Mouse (Mus musculus) left cerebral cortex, postnatal 25 days (tissue): ENCODE data around the gene Rbm47. TPM values are rescaled to one million over a fixed set of nuclear protein-coding genes. Genes with fewer than 3 reads are reported as not detected.

Source experiments
- DNase-seq, 2 experiments: peaks; one replicate each; pipeline ENCODE4 v3.0.0; 2022; ENCODE audit warnings: low spot score in 2 of 2, mixed read lengths in 1 of 2
- intact Hi-C: fragments of 180-260 bp; cut with DNase I; formaldehyde crosslinking; loops from one replicate; pipeline ENCODE4 v1.15.1; 2025
- total RNA-seq, 2 experiments: library from RNA; stranded (reverse); gene quantifications; 2 replicates each; pipeline ENCODE4 v1.2.3; 2021

Rbm47 gene
- total RNA-seq, 2 experiments from 2014 or later: 1.5 to 2.5 TPM

- DNase-seq: no peak
- intact Hi-C loops: no loop called here
Measured at GRCm38 (mm10) chr5:66096081-66096480, 76.8 kb downstream of the Rbm47 start.

DNA sequence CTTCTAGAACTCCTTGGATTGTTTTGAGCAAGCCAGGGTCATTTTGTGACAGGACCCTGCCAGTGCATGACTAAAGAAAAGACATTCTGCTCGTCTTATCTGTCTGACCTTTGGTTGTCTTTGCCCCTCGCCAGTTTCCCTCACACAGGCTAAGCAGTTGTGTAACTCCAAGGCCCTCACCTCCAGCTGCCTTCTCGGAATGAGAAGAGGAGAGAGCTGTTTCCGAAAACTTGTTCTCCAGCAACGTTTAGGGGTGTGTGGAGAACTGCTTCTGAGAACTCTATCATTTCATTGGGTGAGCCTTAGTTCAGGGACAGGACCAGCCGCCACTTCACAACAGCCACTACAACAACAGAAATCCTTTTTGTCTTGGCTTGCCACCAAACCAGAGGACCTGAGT, 77.8 kb downstream of the Rbm47 start:
- DNase-seq: no peak
- intact Hi-C loops: no loop called here

GRCm38 (mm10) chr5:66090037-66090436, 82.9 kb downstream of the Rbm47 start:
- intact Hi-C loops: no loop called here
- no peak for DNase-seq

- DNase-seq: no peak
- intact Hi-C loops: no loop called here
Measured at GRCm38 (mm10) chr5:66089600-66089999, 83.3 kb downstream of the Rbm47 start.

DNA sequence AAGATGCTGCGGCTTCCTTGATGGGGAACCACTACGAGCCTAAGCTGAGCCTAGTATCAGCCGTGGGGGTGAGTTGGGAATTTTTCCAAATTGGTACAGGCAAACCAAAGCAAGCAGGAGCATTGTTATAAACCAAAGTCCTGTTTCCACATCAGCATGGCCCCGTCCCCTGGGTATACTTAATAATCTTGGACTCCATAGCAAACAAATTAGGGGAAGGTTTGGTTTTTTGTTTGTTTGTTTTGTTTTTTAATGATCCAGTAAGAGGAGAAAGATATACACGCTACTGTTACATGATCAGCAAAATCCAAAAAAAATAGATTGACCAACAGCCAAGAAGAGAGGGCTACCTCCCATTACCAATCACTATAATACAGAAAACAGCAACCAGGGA, 84.0 kb downstream of the Rbm47 start:
- no peak for DNase-seq
- intact Hi-C loops: no loop called here

GRCm38 (mm10) chr5:66088247-66088901, 84.5 kb downstream of the Rbm47 start:
- intact Hi-C loops: no loop called here
- no peak for DNase-seq

DNA sequence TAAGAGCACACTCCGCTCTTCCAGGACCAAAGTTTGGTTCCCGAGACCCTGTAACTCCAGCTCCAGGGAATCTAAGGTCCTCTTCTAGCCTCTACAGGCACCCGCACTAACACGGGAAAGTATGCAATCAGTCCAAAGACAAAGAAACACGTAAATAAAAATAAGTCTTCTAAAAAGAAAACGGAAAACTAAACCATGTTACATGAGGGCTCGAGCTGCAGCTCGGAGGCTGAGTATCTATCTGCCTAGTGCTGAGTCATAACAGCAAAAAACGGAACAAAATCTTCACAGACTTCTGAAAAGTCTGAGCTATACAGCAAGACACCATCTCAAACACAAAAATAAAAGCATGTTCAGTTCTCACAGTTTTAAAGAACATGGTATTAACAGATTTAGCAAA, 86.0 kb downstream of the Rbm47 start:
- peak in 1 of 2 experiments; percentile 14 for DNase-seq
- intact Hi-C loops: no loop called here

- no peak for DNase-seq
- intact Hi-C loops: no loop called here
Measured at GRCm38 (mm10) chr5:66086304-66086703, 86.6 kb downstream of the Rbm47 start.

DNA sequence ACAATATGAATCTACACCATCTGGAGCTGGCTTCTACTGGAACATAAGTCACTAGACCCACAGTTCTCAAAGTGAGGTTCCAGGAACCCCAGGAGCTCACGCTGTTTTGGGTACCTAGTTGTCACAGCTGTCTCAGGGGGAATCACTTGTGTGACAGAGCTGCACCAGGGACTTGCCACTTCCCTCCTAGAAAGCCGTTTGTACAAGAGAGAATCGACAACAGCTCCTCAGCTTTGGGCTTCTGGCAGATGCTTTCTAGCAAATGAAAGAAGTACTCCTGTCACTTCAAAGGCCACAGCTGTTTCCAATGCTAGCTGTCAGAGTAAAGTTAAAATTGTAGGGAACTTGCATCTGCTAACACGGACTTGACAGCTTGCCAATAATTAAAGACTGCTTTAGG, 87.4 kb downstream of the Rbm47 start:
- intact Hi-C loops: no loop called here

GRCm38 (mm10) chr5:66084541-66084940, 88.4 kb downstream of the Rbm47 start:
- DNase-seq: no peak
- intact Hi-C loops: loop anchor here (5.0 kb wide), 1 partner anchor 158 kb away; no protein-coding TSS in a partner anchor

More for the DNA sequence above, 87.4 kb downstream of the Rbm47 start:
- DNase-seq: no peak

DNA sequence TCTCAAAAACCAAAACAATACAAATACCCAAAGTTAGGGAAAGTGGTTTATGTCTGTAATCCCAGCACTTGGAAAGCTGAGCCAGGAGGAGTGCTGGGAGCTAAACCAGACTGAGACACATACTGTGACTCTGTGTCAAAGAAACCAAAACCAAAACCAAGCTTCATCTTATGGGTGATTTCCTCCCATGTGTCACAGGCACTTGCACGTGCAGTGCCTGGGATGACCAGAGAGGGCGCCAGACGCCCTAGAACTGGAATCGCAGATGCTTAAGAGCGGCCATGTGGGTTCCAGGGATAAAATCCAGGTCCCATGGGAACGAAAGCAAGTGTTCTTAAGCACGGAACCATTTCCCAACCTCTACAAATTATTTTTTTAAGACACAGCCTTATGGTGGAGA, 89.6 kb downstream of the Rbm47 start:
- DNase-seq: peak in 1 of 2 experiments; percentile 11

DNA sequence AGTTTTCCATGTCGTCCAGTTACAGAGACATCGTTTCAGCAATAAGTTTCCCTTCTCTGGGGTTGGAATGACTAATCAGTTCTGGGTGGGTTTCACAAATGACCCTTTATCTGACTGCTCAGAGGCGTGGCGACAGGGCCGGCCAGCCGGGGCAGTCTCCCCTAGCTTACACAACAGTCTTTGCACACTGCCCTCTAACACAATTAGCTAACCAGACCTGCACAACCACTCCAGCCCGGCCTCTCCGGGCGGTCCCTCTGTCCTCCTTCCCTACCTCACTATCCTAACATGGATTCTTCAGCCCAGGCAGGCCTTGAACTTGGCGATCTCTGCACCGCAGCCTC, 90.7 kb downstream of the Rbm47 start:
- intact Hi-C loops: loop anchor here (5.0 kb wide), 1 partner anchor 160 kb away; no protein-coding TSS in a partner anchor
- DNase-seq: no peak

More for the DNA sequence above, 89.6 kb downstream of the Rbm47 start:
- intact Hi-C loops: loop anchor here (5.0 kb wide), 1 partner anchor 159 kb away; no protein-coding TSS in a partner anchor

DNA sequence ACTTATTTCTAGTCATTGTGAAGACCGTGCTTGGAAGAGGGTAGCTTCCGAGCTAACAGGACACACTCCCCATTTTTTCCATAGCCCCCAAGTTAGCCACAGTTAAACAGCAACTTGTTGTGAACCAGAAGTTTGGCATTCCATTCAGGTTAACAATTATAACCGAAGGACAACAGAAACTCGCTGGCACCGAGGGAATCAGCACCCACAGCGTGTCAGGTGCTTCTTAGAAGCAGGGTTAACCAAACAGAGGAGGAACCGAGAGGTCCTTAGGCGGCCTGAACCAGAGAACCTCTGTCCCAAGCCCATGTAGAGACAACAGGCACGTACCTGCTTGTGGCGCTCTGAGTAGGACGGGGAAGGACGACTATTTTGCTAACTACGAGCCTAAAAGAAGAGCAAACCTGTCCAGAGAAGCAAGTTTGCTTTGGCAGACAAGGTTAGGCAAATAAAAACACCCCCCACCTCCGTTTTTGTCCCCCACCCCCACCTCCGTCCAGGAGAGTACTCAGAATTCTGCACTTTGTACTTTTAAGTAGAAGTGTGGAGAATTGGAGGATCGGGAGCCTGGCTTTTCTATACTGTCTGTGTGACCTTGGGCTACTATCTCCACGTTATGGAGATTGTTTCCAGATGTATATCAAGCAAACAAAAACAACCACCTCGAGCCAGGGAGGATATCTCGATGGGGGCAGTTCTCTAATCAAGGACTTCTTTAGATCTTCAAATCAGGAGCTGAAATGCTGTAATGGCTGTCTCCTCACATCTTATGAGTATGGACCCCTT, 91.3 kb downstream of the Rbm47 start:
- intact Hi-C loops: loop anchor here (5.0 kb wide), 1 partner anchor 161 kb away; no protein-coding TSS in a partner anchor
- no peak for DNase-seq

DNA sequence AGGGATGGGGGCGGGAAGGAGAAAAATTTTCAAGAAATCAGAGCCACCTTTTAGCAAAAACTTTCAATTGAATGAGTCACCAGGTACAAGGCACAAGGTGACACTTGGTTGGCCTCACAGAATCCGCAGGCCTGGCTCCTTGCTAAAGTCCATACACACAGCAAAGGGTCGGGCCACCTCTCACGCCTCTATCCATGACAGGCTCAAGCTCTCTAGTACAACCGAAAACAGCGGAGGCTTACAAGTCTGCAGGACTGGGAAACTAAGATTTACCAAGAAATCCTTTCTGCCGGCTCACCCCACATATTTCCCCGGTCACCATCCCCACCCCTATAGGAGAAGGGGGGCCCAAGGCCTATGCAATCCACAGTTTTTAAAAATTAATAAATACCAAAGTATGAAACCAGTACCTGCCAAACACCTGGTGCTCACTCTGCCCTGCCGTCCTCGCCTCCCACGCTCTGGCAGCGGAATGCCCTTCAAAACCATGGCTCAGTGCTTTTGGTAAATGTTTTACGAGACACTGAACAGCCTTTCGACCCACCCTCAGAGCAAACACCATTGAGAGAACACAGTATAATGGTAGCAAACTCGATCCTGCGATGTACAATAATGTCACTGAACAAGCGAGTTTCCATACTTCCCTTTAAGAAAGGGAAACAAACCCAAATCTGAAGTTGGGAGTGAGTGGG, 92.2 kb downstream of the Rbm47 start:
- no peak for DNase-seq
- intact Hi-C loops: loop anchor here (5.0 kb wide), 1 partner anchor 162 kb away; no protein-coding TSS in a partner anchor

DNA sequence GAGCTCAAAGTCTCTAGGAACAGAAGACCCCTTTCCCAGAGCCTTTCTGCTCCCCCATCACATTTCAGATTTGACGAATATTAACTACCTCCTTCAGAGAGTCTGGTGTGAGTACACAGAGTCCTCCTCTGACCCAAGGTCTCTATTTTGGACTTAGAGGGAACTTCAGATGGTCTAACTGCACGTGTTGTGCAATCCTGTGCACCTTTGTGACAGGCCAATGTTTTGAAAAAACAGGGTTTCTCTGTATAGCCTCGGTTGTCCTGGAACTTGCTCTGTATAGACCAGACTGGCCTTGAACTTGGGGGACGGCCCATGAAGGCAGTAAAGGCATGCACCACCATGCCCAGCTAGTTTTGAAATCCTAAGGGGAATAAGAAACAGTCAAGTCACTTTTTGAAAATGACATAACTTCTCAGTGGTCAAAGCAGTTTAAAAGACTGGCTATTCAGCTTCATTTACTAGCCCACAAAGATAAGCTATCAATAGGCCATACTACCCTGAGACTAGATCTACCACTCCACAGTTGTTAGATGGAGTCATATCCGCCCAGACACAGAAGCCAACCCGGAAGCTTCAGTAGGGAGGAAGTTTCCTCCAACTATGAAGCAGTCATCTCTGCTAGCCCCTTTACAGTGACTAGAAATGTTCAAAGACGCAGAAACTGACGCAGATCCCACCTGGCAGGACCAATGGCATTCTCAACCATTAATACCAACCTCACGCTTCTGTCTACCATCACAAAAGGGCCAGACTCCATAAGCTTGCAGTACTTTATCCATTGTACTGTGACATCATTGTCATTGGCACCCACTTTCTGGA, 93.3 kb downstream of the Rbm47 start:
- intact Hi-C loops: loop anchor here (5.0 kb wide), 1 partner anchor 163 kb away; no protein-coding TSS in a partner anchor
- DNase-seq: no peak

DNA sequence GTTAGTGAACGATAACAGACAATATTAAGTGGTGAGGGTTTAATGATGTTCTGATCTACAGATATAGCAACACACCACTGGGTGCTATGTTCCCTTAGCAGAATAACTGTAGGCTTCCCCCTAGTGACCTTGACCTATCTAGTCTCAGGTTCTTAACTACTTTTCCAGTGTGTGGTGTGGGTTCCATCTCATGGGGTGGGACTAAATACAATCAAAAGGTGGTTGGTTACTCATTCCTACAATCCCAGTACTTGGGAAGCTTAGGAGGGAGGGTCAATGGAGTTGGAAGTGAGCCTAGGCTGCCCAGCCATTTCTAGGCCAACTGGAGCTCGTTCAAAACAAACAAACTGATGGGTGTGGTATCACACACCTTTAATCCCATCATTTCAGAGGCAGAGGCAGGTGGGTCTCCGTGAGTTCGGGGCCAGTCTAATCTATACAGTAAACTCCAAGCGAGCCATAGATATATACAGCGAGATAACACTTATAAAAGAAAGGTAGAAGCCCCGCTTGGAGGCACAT, 94.4 kb downstream of the Rbm47 start:
- no peak for DNase-seq
- intact Hi-C loops: no loop called here

DNA sequence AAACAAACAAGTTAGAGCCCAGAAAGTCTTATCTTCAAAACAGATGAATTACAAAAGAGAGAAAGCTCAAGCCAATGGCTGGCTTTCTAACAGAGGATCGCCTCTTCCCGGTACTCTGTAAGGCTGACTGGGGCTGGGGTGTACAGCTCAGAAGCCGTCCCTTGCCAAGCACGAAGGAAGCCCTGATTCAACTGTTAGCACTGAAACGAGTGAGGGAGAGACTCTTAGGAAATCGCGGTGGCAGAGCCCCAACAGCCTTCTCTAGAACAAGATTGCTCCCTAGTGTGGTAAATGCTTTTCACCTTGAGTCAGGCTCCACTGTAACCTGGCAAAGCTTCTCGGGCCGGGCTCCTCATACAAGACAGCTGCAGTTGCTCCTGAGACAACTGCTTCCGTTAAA, 95.5 kb downstream of the Rbm47 start:
- intact Hi-C loops: no loop called here
- DNase-seq: peak in 1 of 2 experiments; percentile 21

DNA sequence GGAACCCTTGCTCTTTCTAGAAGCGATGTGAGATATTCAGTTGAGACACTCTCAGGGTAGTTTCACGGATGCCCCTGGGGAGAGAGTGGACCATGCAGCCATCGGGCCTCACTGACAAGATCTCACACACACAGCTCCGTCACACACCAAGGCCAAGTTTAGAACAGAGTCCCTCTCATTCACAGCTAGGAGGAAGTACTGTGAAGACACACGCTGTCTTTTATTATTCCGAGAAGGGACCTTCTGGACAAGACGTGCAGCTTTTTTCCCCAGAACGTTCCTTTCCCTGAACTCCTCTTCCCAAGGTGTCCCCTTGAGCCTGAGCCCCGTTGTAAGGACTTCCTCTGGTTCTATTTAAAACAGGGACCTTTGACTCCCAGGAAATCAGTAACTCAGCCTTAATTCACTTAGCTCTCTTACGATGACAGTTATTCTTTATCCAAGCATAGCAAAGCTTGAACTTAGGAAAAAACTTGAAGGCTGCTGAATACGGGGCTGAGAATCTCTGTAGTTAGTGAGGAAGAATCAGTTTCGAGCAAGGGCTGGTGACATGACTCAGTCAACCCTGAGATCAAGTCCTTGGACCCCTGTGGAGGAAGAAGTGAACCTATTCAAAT, 96.1 kb downstream of the Rbm47 start:
- intact Hi-C loops: no loop called here
- DNase-seq: no peak

GRCm38 (mm10) chr5:66075906-66076305, 97.0 kb downstream of the Rbm47 start:
- intact Hi-C loops: no loop called here
- no peak for DNase-seq
